Mouse (Mus musculus): ENCODE data around the gene Plekha6. TPM values are rescaled to one million over a fixed set of nuclear protein-coding genes. Genes with fewer than 3 reads are reported as not detected.

The Plekha6 gene
- polyA plus RNA-seq, 1 experiment = 0.57 TPM

DNA sequence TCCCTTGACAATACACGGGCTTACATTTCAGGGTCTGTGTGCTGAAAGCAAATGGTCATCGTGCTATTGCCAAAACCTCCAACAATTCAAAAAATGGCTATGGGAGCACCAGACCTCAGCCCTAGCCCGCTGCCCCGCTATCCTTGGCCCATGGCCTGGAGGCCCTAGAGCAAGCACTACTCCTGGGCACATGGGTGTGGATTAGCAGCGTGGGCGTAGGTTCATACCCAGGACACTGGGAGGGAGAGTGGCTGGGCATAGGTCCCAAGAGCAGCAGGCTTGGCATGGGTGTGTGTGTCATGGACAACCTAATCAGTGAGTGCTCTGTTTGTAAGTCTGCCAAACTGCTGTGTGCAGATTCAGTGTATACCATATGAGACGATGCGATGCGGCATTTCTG lies 132.4 kb downstream of the Plekha6 start:
- Histone ChIP-seq H3K4me3 (replicated peaks) (peak overlapping the region; percentile 12), H3K9me3 (no peaks in the 10 kb centered on the region), H3K27me3 (replicated peaks) (peaks cover 84% of the 10 kb centered on the region), H3K36me3 (replicated peaks; ENCODE audit: low read length) (no peaks in the 10 kb centered on the region), H3K4me1 (peaks cover 16% of the 10 kb centered on the region)
- TF ChIP-seq FLI1 (IDR thresholded peaks at IDR 0.05; ENCODE audit: low read length) = no peak
- no peak for TF ChIP-seq GATA1 (IDR thresholded peaks at IDR 0.05; ENCODE audit: borderline replicate concordance, low read length)

DNA sequence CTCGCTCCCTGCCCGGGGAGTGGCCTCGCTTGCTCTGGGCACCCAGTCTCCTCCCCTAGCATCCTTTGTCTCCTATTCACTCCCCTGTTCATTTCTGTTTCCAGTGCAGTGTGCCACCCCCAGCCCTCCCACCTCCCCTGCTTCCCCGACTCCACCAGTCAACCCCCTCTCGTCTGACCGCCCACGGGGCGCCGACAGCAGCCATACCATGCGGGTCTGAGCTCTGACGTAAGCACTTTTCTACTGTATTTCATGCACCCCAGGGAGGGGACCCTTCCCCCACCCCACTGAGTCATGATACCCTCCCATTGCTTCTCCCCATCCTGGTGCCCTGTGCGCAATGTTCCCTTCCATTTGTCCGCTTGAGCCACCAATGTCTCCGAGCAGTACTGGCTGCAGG lies 134.8 kb downstream of the Plekha6 start:
- TF ChIP-seq GATA1 (IDR thresholded peaks at IDR 0.05; ENCODE audit: borderline replicate concordance, low read length) = no peak
- no peak for TF ChIP-seq FLI1 (IDR thresholded peaks at IDR 0.05; ENCODE audit: low read length)
- no peaks in the 10 kb centered on the region for H3K36me3 ChIP-seq (replicated peaks; ENCODE audit: low read length)
- H3K4me1 ChIP-seq = peaks cover 16% of the 10 kb centered on the region
- peaks cover 86% of the 10 kb centered on the region for H3K27me3 ChIP-seq (replicated peaks)
- peak overlapping the region; percentile 18 for H3K4me3 ChIP-seq (replicated peaks)
- no peaks in the 10 kb centered on the region for H3K9me3 ChIP-seq

DNA sequence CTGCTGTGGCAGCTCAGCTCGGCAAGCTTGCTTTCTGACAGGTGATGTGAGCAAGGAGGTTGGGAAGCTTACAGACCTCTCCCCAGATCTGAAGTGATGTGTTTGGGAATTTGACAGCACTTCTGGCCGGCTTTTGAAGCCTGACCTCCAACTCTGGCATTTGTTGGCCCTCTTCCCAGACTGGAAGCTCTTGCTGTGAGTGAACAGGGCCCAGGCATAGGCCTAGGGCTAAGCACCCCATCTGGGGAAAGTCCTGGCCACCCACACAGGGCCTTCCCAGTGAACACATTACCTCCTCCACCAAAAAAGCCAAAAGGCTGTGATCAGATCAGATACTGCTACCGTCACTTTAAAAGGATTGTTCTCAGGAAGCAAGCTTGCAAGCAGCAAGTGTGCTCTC lies 138.5 kb downstream of the Plekha6 start:
- no peaks in the 10 kb centered on the region for H3K9me3 ChIP-seq
- TF ChIP-seq GATA1 (IDR thresholded peaks at IDR 0.05; ENCODE audit: borderline replicate concordance, low read length) (no peak), FLI1 (IDR thresholded peaks at IDR 0.05; ENCODE audit: low read length) (no peak)
- H3K4me1 ChIP-seq = peaks cover 14% of the 10 kb centered on the region
- H3K36me3 ChIP-seq (replicated peaks; ENCODE audit: low read length) = no peaks in the 10 kb centered on the region
- peaks cover 63% of the 10 kb centered on the region for H3K27me3 ChIP-seq (replicated peaks)
- H3K4me3 ChIP-seq (replicated peaks) = no peak overlapping the region

DNA sequence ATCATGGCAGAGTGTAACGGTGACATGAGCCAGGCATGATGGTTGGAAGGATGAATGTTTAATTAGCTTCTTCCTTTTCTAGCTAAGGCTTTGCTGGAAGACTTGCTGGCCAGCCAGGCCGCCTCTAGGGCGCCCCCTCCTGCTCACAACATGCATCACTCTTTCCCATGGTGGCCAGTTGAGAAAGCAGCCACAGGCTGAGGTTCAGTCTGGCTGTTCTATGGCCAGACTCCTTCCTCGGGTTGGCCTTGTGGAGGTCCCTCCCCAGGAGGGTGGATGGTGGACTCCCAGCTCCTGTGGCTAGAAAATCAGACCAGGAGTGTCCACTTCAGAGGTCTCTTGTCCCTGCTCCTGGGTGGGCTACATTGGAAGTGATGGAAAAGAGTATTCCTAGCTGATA lies 142.8 kb downstream of the Plekha6 start:
- Histone ChIP-seq H3K27me3 (replicated peaks) (peaks cover 42% of the 10 kb centered on the region), H3K4me1 (peaks cover 15% of the 10 kb centered on the region), H3K9me3 (no peaks in the 10 kb centered on the region), H3K36me3 (replicated peaks; ENCODE audit: low read length) (no peaks in the 10 kb centered on the region), H3K4me3 (replicated peaks) (no peak overlapping the region)
- TF ChIP-seq GATA1 (IDR thresholded peaks at IDR 0.05; ENCODE audit: borderline replicate concordance, low read length) (no peak), FLI1 (IDR thresholded peaks at IDR 0.05; ENCODE audit: low read length) (no peak)

DNA sequence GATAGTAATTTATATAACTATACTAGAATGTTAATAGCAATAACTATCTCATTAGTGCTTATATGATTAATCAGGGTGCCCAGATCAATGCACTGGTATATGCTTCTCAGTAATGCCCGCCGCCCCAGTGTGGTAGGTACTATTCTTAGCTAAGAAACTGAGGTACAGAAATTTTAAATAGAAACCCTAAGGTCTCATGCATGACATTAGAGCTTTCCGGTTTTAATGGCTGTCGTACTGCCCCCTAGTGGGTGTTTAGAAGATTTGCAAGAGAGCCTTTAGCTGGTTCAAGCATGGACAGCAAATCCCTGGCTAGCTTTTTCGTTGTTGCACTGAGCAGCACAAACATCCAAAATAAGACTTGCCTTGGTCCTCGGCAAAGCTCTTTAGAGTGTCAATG lies 143.3 kb downstream of the Plekha6 start:
- Histone ChIP-seq H3K4me3 (replicated peaks) (no peak overlapping the region), H3K4me1 (peaks cover 19% of the 10 kb centered on the region), H3K9me3 (no peaks in the 10 kb centered on the region), H3K36me3 (replicated peaks; ENCODE audit: low read length) (no peaks in the 10 kb centered on the region), H3K27me3 (replicated peaks) (peaks cover 42% of the 10 kb centered on the region)
- TF ChIP-seq GATA1 (IDR thresholded peaks at IDR 0.05; ENCODE audit: borderline replicate concordance, low read length) (no peak), FLI1 (IDR thresholded peaks at IDR 0.05; ENCODE audit: low read length) (no peak)

DNA sequence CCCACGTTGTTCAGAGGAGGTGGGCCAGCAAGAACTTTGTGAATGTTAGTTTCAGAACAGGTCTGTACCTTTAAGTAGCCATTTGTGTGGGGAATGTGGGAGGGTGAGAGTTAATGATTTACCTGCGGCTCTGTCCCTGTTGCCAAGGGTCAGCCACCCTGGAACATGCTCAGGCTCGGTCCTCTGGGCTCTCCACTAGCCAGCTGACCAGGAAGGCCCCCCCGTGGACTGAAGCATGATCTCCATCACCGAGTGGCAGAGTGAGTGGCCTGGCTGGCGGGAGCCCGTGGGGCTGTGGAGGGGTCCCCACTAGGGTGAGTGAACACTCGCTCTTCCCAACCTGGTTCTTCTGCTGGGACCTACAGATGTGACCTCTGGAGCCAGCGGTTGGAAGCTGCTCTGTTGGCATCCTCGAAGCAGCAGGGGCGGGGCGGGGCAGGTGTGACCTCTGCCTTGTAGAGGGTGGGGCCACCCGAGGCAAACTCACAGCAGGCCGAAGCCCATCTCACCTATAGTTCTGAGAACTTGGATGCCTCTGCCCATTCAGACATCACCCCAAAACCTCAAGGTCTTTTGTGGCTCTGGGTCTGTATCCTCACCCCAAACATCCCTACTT lies 145.8 kb downstream of the Plekha6 start, which contains the start of gene Golt1a:
TSS of gene Golt1a (plus strand) at position 149 of the 616 bp plus-strand sequence.
- peaks cover 19% of the 10 kb centered on the region for H3K4me1 ChIP-seq
- no peaks in the 10 kb centered on the region for H3K36me3 ChIP-seq (replicated peaks; ENCODE audit: low read length)
- no peaks in the 10 kb centered on the region for H3K9me3 ChIP-seq
- TF ChIP-seq FLI1 (IDR thresholded peaks at IDR 0.05; ENCODE audit: low read length) (no peak), GATA1 (IDR thresholded peaks at IDR 0.05; ENCODE audit: borderline replicate concordance, low read length) (no peak)
- H3K4me3 ChIP-seq (replicated peaks) = no peak within 1 kb of the TSS
- H3K27me3 ChIP-seq (replicated peaks) = peaks cover 40% of the 10 kb centered on the region

DNA sequence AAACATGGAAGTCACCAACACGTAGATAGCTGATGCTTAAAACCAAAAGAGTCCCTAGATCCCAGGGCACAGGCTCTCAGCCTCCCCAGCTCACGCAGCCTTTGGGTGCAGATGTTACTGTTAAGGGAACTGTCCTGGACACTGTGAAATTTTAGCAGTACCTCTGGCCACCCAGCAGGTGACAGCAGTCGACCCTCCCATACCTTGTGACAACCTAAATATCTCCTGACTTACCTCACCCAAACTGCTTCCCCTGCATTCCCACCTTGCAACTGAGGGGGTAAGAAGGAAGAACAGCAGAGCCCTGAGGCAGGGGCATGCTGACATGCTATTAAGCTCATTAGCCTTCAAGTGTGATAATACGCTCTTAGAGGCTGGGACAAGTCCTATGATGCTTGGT lies 147.2 kb downstream of the Plekha6 start:
- H3K9me3 ChIP-seq = no peaks in the 10 kb centered on the region
- H3K36me3 ChIP-seq (replicated peaks; ENCODE audit: low read length) = no peaks in the 10 kb centered on the region
- peaks cover 19% of the 10 kb centered on the region for H3K4me1 ChIP-seq
- H3K27me3 ChIP-seq (replicated peaks) = peaks cover 39% of the 10 kb centered on the region
- no peak overlapping the region for H3K4me3 ChIP-seq (replicated peaks)
- no peak for TF ChIP-seq GATA1 (IDR thresholded peaks at IDR 0.05; ENCODE audit: borderline replicate concordance, low read length)
- TF ChIP-seq FLI1 (IDR thresholded peaks at IDR 0.05; ENCODE audit: low read length) = no peak

DNA sequence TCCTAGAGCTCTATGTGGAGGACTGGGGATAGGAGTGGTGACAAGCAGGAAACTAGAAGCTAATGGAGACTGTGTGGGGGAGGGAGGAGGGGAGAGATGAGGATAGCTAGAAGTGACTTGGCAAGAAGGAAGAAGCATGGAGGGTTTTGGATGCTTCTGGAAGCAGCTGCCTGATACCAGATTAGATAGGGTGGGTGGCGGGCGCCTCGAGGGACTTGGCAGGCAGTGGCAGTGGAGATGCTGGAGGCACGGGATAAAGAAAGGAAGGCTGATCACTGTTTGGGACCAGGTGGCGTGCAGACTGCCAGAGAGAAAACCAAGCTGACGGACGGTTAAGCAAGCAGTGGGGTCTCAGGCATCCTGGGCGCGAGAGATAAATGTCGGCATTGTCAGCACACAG lies 147.9 kb downstream of the Plekha6 start:
- H3K9me3 ChIP-seq = no peaks in the 10 kb centered on the region
- H3K36me3 ChIP-seq (replicated peaks; ENCODE audit: low read length) = no peaks in the 10 kb centered on the region
- H3K4me3 ChIP-seq (replicated peaks) = peak overlapping the region; percentile 0
- H3K4me1 ChIP-seq = peaks cover 17% of the 10 kb centered on the region
- H3K27me3 ChIP-seq (replicated peaks) = peaks cover 39% of the 10 kb centered on the region
- TF ChIP-seq GATA1 (IDR thresholded peaks at IDR 0.05; ENCODE audit: borderline replicate concordance, low read length) (no peak), FLI1 (IDR thresholded peaks at IDR 0.05; ENCODE audit: low read length) (no peak)

DNA sequence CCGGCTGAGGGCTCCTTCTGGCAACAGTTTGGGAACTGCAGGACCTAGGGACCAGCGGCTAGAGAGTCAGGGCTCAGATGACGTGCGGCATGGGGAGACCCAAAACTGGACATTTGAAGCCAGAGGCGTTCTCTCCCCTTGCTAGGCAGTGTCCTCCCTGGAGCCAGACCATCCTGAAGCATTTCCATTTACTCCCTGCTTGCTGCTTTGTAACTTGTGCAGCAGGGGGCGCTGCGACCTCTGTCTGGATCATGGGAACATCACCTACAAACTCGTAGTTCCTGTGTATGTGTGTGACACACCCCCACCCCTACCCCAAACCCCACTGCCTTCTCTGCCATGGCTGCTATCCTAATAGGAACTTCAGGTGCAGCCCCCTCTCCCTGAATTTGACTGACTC lies 150.4 kb downstream of the Plekha6 start:
- TF ChIP-seq GATA1 (IDR thresholded peaks at IDR 0.05; ENCODE audit: borderline replicate concordance, low read length) (no peak), FLI1 (IDR thresholded peaks at IDR 0.05; ENCODE audit: low read length) (no peak)

DNA sequence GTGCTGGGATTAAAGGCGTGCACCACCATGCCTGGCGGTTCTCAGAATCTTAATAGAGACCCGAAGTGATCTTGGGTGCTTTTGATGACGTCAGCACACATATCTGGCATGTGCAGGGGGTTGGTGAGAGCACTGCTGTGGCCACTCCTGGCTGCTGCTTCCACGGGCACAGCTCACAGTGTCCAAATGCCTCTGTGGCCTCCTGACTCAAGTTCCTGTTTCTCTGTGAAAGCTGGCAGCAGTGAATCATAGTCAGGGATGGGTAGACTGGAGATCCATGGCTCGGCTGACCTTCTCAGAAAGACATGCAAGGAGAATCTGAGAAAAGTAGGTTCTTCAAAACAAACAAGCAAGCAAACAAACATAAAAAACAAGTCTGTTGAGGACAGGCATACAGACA lies 151.8 kb downstream of the Plekha6 start:
- TF ChIP-seq FLI1 (IDR thresholded peaks at IDR 0.05; ENCODE audit: low read length) = no peak
- Histone ChIP-seq H3K4me3 (replicated peaks) (no peak overlapping the region), H3K4me1 (peaks cover 11% of the 10 kb centered on the region), H3K27me3 (replicated peaks) (peaks cover 30% of the 10 kb centered on the region), H3K36me3 (replicated peaks; ENCODE audit: low read length) (no peaks in the 10 kb centered on the region), H3K9me3 (peaks cover 21% of the 10 kb centered on the region)

More for the DNA sequence above, 150.4 kb downstream of the Plekha6 start:
- H3K4me3 ChIP-seq (replicated peaks) = no peak overlapping the region
- H3K9me3 ChIP-seq = peaks cover 13% of the 10 kb centered on the region
- peaks cover 16% of the 10 kb centered on the region for H3K4me1 ChIP-seq
- H3K36me3 ChIP-seq (replicated peaks; ENCODE audit: low read length) = no peaks in the 10 kb centered on the region
- peaks cover 39% of the 10 kb centered on the region for H3K27me3 ChIP-seq (replicated peaks)
